In the genomic region with DNA sequence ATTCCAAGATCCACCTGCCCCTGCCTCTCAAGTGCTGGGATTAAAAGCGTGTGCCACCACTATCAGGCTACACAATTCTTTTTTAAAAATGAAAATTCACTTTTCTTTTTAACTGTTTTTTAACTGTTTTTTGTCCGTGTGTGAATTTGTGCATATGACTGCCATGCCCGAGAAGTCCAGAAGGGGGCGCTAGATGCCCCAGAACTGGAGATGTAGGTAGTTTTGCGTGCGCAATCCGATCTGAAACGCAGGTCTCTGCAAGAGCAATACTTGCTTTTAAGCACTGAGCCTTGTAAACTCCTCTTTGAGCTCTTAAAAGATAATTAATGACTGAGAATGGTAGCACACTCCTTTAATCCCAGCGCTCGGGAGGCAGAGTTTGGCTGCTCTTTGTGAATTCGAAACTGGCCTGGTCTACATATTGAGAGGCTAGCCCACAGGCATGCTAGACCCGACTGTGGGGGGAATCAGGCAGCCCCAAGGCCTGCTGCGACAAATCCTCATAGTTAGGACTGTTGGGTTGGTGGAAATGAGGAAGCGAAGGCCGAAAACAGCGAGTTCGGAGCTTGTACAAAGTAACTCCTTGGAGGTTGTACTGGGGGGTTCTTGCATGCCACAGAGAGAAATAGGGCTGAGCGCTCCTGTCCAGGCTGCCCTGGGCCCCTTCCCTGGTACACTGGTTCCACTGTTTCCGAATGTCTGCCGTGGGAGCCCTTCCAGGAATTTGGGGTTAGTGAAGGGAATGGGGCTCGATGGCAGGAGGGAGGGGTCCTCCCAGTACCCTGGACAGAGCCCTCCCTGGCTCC, we compare ENCODE assay signal across 8 mouse cellular contexts. TPM values are rescaled to one million over a fixed set of nuclear protein-coding genes. Genes with fewer than 3 reads are reported as not detected.
DNase-seq lines count a peak whose midpoint lies in the region; ATAC-seq and TF ChIP-seq lines count a peak whose summit lies in the region.

No protein-coding gene starts in this region.

- WGBS in forebrain, embryonic 10.5 days: 17% methylated on average over 21 of the region's 21 CpGs
- 13% methylated on average over 21 of the region's 21 CpGs for WGBS in forebrain, embryonic 16.5 days
- WGBS in hindbrain, embryonic 10.5 days: 16% methylated on average over 21 of the region's 21 CpGs
- WGBS in limb, embryonic 14.5 days: 14% methylated on average over 21 of the region's 21 CpGs
- WGBS in midbrain, postnatal 0 days: 16% methylated on average over 21 of the region's 21 CpGs

- peaks cover 96% of the 10 kb centered on the region for H3K27me3 ChIP-seq in forebrain, embryonic 10.5 days (ENCODE audit: poor library complexity, severe bottlenecking)
- peaks cover 68% of the 10 kb centered on the region for H3K27me3 ChIP-seq in forebrain, embryonic 16.5 days (replicated peaks; ENCODE audit: control insufficient read depth, insufficient read depth, low read length)
- H3K27me3 ChIP-seq in hindbrain, embryonic 10.5 days (ENCODE audit: insufficient read depth, poor library complexity, severe bottlenecking): peaks cover 95% of the 10 kb centered on the region
- H3K27me3 ChIP-seq in limb, embryonic 14.5 days (ENCODE audit: control insufficient read depth, insufficient read depth, low read length): peaks cover 76% of the 10 kb centered on the region
- peaks cover 64% of the 10 kb centered on the region for H3K27me3 ChIP-seq in midbrain, postnatal 0 days (ENCODE audit: insufficient read depth, low read length)

- H3K36me3 ChIP-seq in forebrain, embryonic 10.5 days (replicated peaks): no peaks in the 10 kb centered on the region
- H3K36me3 ChIP-seq in forebrain, embryonic 16.5 days (ENCODE audit: control insufficient read depth, insufficient read depth): no peaks in the 10 kb centered on the region
- no peaks in the 10 kb centered on the region for H3K36me3 ChIP-seq in hindbrain, embryonic 10.5 days
- H3K36me3 ChIP-seq in limb, embryonic 14.5 days (ENCODE audit: control insufficient read depth, insufficient read depth, low read length): no peaks in the 10 kb centered on the region
- no peaks in the 10 kb centered on the region for H3K36me3 ChIP-seq in midbrain, postnatal 0 days (ENCODE audit: insufficient read depth, low read length)

- peak; percentile 63 for DNase-seq in forebrain, embryonic 10.5 days (ENCODE audit: extremely low spot score, low spot score)
- DNase-seq in B cell, adult 2 months: peak; percentile 85
- peak; percentile 69 for DNase-seq in c-Kit-positive CD71-positive TER-119-positive erythroid progenitor cells, embryonic 14.5 days (ENCODE audit: low spot score)
- DNase-seq in hindbrain, embryonic 10.5 days (ENCODE audit: low spot score): peak; percentile 47
- DNase-seq in limb, embryonic 14.5 days (ENCODE audit: low spot score): no peak
- peak; percentile 54 for DNase-seq in midbrain, postnatal 0 days (ENCODE audit: low spot score)
- DNase-seq in ovary, postnatal 36 days (ENCODE audit: low spot score): no peak

- H3K9me3 ChIP-seq in forebrain, embryonic 10.5 days: no peaks in the 10 kb centered on the region
- no peaks in the 10 kb centered on the region for H3K9me3 ChIP-seq in forebrain, embryonic 16.5 days (ENCODE audit: control insufficient read depth, low read length)
- H3K9me3 ChIP-seq in hindbrain, embryonic 10.5 days: no peaks in the 10 kb centered on the region
- no peaks in the 10 kb centered on the region for H3K9me3 ChIP-seq in limb, embryonic 14.5 days (ENCODE audit: control insufficient read depth, low read length)
- no peaks in the 10 kb centered on the region for H3K9me3 ChIP-seq in midbrain, postnatal 0 days (ENCODE audit: low read length)

- no peak overlapping the region for H3K9ac ChIP-seq in forebrain, embryonic 16.5 days (replicated peaks; ENCODE audit: low read depth, low read length)
- H3K9ac ChIP-seq in limb, embryonic 14.5 days (ENCODE audit: low read depth, low read length, severe bottlenecking): no peak overlapping the region
- H3K9ac ChIP-seq in midbrain, postnatal 0 days (replicated peaks; ENCODE audit: low read length, poor library complexity, severe bottlenecking): no peak overlapping the region

- peak overlapping the region; percentile 35 for H3K4me3 ChIP-seq in forebrain, embryonic 10.5 days
- H3K4me3 ChIP-seq in forebrain, embryonic 16.5 days (replicated peaks; ENCODE audit: low read length): no peak overlapping the region
- peak overlapping the region; percentile 36 for H3K4me3 ChIP-seq in hindbrain, embryonic 10.5 days
- H3K4me3 ChIP-seq in limb, embryonic 14.5 days (replicated peaks; ENCODE audit: low read length): peak overlapping the region; percentile 15; the same call in 1 of the 2 replicates
- 0 out of 2 replicates have a peak overlapping the region, but pooled peaks have one; percentile 1 for H3K4me3 ChIP-seq in midbrain, postnatal 0 days (ENCODE audit: low read depth, low read length)

- no peak for ATAC-seq in forebrain, embryonic 16.5 days
- no peak for ATAC-seq in limb, embryonic 14.5 days (ENCODE audit: low FRiP score, low read depth)
- ATAC-seq in midbrain, postnatal 0 days (ENCODE audit: low FRiP score): peak; percentile 41; the same call in 1 of the 2 replicates

- no peak for TF ChIP-seq POLR2A in limb, embryonic 14.5 days (IDR thresholded peaks at IDR 0.05; ENCODE audit: borderline replicate concordance, extremely low read depth, insufficient read depth, insufficient read length)

- peak; percentile 78 for TF ChIP-seq CTCF in midbrain, postnatal 0 days (IDR thresholded peaks at IDR 0.05)

- no peak overlapping the region for H3K27ac ChIP-seq in forebrain, embryonic 10.5 days
- H3K27ac ChIP-seq in forebrain, embryonic 16.5 days (ENCODE audit: low read length): no peak overlapping the region
- H3K27ac ChIP-seq in hindbrain, embryonic 10.5 days: no peak overlapping the region
- H3K27ac ChIP-seq in limb, embryonic 14.5 days (replicated peaks; ENCODE audit: low read depth, low read length): no peak overlapping the region
- no peak overlapping the region for H3K27ac ChIP-seq in midbrain, postnatal 0 days (ENCODE audit: low read depth, low read length)

- H3K4me1 ChIP-seq in forebrain, embryonic 10.5 days: peaks cover 31% of the 10 kb centered on the region
- H3K4me1 ChIP-seq in forebrain, embryonic 16.5 days (replicated peaks; ENCODE audit: control insufficient read depth, insufficient read depth, low read length): peaks cover 10% of the 10 kb centered on the region
- peaks cover 35% of the 10 kb centered on the region for H3K4me1 ChIP-seq in hindbrain, embryonic 10.5 days (replicated peaks)
- peaks cover 12% of the 10 kb centered on the region for H3K4me1 ChIP-seq in limb, embryonic 14.5 days (ENCODE audit: control insufficient read depth, insufficient read depth, low read length)
- peaks cover 4% of the 10 kb centered on the region; the same call in 1 of the 2 replicates for H3K4me1 ChIP-seq in midbrain, postnatal 0 days (ENCODE audit: insufficient read depth, low read length)

- H3K4me2 ChIP-seq in forebrain, embryonic 16.5 days (ENCODE audit: low read length): no peak overlapping the region
- H3K4me2 ChIP-seq in limb, embryonic 14.5 days (replicated peaks; ENCODE audit: low read depth, low read length, severe bottlenecking): peak overlapping the region; percentile 28; the same call in 1 of the 2 replicates
- H3K4me2 ChIP-seq in midbrain, postnatal 0 days (ENCODE audit: low read depth, low read length, poor library complexity, severe bottlenecking): no peak overlapping the region

RNA-seq across cellular contexts. Expression of gene Hes2, which starts 0.7 kb away (rescaled TPM):
- polyA plus RNA-seq in forebrain, embryonic 10.5 days (2016; fragmentation: Nextera tagmentation; extraction: Ambion mirVana): not detected in 2 replicates
- polyA plus RNA-seq in forebrain, embryonic 16.5 days (2015; fragmentation: Nextera tagmentation; extraction: Ambion mirVana): not detected in 2 replicates
- 4.2 and 4.7 TPM in 2 replicates for polyA plus RNA-seq in hindbrain, embryonic 10.5 days (2016; fragmentation: Nextera tagmentation; extraction: Ambion mirVana)
- polyA plus RNA-seq in limb, embryonic 14.5 days (2012; rRNA removed): 0.03 and 0.04 TPM in 2 replicates
- not detected in 2 replicates for polyA plus RNA-seq in limb, embryonic 14.5 days (2014; fragmentation: Nextera tagmentation; extraction: Ambion mirVana)
- total RNA-seq in midbrain, postnatal 0 days (2014; rRNA removed): not detected in 2 replicates
- polyA plus RNA-seq in midbrain, postnatal 0 days (2015; fragmentation: Nextera tagmentation; extraction: Ambion mirVana): not detected in 2 replicates

RNA-seq across cellular contexts. Expression of gene Espn, which starts 5.8 kb away (rescaled TPM):
- 5.6 and 5.9 TPM in 2 replicates for polyA plus RNA-seq in forebrain, embryonic 10.5 days (2016; fragmentation: Nextera tagmentation; extraction: Ambion mirVana)
- 0.08 and 0.12 TPM in 2 replicates for polyA plus RNA-seq in forebrain, embryonic 16.5 days (2015; fragmentation: Nextera tagmentation; extraction: Ambion mirVana)
- polyA plus RNA-seq in hindbrain, embryonic 10.5 days (2016; fragmentation: Nextera tagmentation; extraction: Ambion mirVana): 1.6 and 6.5 TPM in 2 replicates
- polyA plus RNA-seq in limb, embryonic 14.5 days (2012; rRNA removed): 1.7 TPM in 2 replicates
- polyA plus RNA-seq in limb, embryonic 14.5 days (2014; fragmentation: Nextera tagmentation; extraction: Ambion mirVana): 1.4 and 1.7 TPM in 2 replicates
- total RNA-seq in midbrain, postnatal 0 days (2014; rRNA removed): 0.22 and 0.42 TPM in 2 replicates
- polyA plus RNA-seq in midbrain, postnatal 0 days (2015; fragmentation: Nextera tagmentation; extraction: Ambion mirVana): 0.22 and 0.53 TPM in 2 replicates

RNA-seq across cellular contexts. Expression of gene Acot7, which starts 20.0 kb away (rescaled TPM):
- polyA plus RNA-seq in forebrain, embryonic 10.5 days (2016; fragmentation: Nextera tagmentation; extraction: Ambion mirVana): 61.0 and 64.4 TPM in 2 replicates
- polyA plus RNA-seq in forebrain, embryonic 16.5 days (2015; fragmentation: Nextera tagmentation; extraction: Ambion mirVana): 210 and 269 TPM in 2 replicates
- 90.0 and 118 TPM in 2 replicates for polyA plus RNA-seq in hindbrain, embryonic 10.5 days (2016; fragmentation: Nextera tagmentation; extraction: Ambion mirVana)
- 47.7 and 50.3 TPM in 2 replicates for polyA plus RNA-seq in limb, embryonic 14.5 days (2012; rRNA removed)
- 47.3 and 48.4 TPM in 2 replicates for polyA plus RNA-seq in limb, embryonic 14.5 days (2014; fragmentation: Nextera tagmentation; extraction: Ambion mirVana)
- 228 and 259 TPM in 2 replicates for total RNA-seq in midbrain, postnatal 0 days (2014; rRNA removed)
- polyA plus RNA-seq in midbrain, postnatal 0 days (2015; fragmentation: Nextera tagmentation; extraction: Ambion mirVana): 510 and 544 TPM in 2 replicates

RNA-seq across cellular contexts. Expression of gene Tnfrsf25, which starts 42.2 kb away (rescaled TPM):
- 0.72 and 0.96 TPM in 2 replicates for polyA plus RNA-seq in forebrain, embryonic 10.5 days (2016; fragmentation: Nextera tagmentation; extraction: Ambion mirVana)
- polyA plus RNA-seq in forebrain, embryonic 16.5 days (2015; fragmentation: Nextera tagmentation; extraction: Ambion mirVana): 0.97 and 1.5 TPM in 2 replicates
- 0.70 and 0.82 TPM in 2 replicates for polyA plus RNA-seq in hindbrain, embryonic 10.5 days (2016; fragmentation: Nextera tagmentation; extraction: Ambion mirVana)
- 5.6 and 6.0 TPM in 2 replicates for polyA plus RNA-seq in limb, embryonic 14.5 days (2012; rRNA removed)
- 1.0 TPM in 2 replicates for polyA plus RNA-seq in limb, embryonic 14.5 days (2014; fragmentation: Nextera tagmentation; extraction: Ambion mirVana)
- 0.99 and 2.0 TPM in 2 replicates for total RNA-seq in midbrain, postnatal 0 days (2014; rRNA removed)
- 0.38 and 0.49 TPM in 2 replicates for polyA plus RNA-seq in midbrain, postnatal 0 days (2015; fragmentation: Nextera tagmentation; extraction: Ambion mirVana)

Comparison
In these comparisons a context has a peak if more than half of its experiments do, and no peak if none do; other contexts are left out.
1. DNase-seq: peak in forebrain, embryonic 10.5 days (single experiment), B cell, adult 2 months (2 of 2), c-Kit-positive CD71-positive TER-119-positive erythroid progenitor cells, embryonic 14.5 days (single experiment), hindbrain, embryonic 10.5 days (single experiment) and midbrain, postnatal 0 days (single experiment); none in limb, embryonic 14.5 days (single experiment) and ovary, postnatal 36 days (single experiment).